Mouse (Mus musculus) embryonic fibroblast, embryonic 13.5 days (primary cell): ENCODE measurements around the gene Rad9a.

Experiments used
- CTCF ChIP-seq: IDR thresholded peaks from 2 replicates; pipeline ENCODE4 v1.5.1; 2011; ENCODE audit warnings: mild to moderate bottlenecking, control low read depth, low read length, moderate library complexity, borderline replicate concordance; ENCODE audit not compliant: insufficient read depth
- POLR2A ChIP-seq: IDR thresholded peaks from 2 replicates; pipeline ENCODE4 v1.6.1; 2011; ENCODE audit warnings: low read depth, mild to moderate bottlenecking, control low read depth, low read length, moderate library complexity

DNA sequence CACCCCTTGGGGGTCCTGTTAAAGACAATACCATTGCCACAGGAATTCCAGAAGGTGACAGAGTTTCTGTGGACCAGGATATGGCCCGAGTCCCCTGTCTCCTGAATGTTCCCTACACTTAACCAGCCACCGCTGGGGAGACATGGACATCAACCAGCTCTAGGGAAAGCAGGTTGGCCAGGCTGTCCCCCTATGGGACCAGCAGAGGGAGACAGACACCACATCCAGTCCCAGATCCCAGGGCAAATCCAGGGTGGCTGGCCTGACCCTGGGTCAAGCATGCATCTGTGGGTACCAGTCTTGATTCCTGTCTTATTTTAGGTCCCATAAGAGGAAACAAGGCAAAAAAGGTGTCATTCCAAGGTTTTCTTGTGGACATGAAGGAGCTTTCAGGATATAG, 5.5 kb upstream of the Rad9a start:
- TF ChIP-seq CTCF (peak; percentile 95), POLR2A (no peak)
